Mouse (Mus musculus): Measurements from ENCODE around the gene Olfr93.

DNA sequence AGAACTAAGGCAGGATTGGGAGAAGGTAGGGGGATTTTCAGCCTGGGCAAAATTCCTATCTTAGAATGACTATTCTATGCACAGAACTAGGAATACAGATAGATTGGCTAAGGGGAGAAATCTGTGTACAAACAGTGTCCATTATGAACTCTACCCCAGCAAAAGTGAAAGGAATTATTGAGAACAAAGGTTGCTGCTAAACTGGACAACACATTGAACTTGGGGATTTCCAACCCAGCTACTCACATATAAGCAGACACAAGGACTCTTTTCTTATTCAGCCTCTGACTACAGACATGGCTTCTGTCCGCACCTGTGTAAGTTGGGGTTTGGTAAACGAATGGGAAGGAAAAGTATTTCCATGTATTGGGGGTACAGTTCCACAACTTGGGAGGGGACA lies 32.4 kb upstream of the Olfr93 start, which contains the start of gene Ubd:
- no peak for TF ChIP-seq CTCF (conservative IDR thresholded peaks at IDR 0.05; ENCODE audit: low read length)
- TF ChIP-seq NANOG (IDR thresholded peaks at IDR 0.05; ENCODE audit: borderline replicate concordance, low read length) = no peak
- no peak for TF ChIP-seq POU5F1 (IDR thresholded peaks at IDR 0.05; ENCODE audit: borderline replicate concordance, low read length)

Data from E14TG2a.4 (cell line).